Mouse (Mus musculus) bone marrow, adult 2 months (tissue): ENCODE results near the gene Mfsd4b3. TPM values are rescaled to one million over a fixed set of nuclear protein-coding genes. Genes with fewer than 3 reads are reported as not detected.
"Not testable (repeated sequence)": the region's sequence is repeated elsewhere in the genome, so short reads cannot be mapped to it uniquely, and the experiment has no call there.

Experiments
- H3K27ac ChIP-seq: fragments of 200-500 bp; 2 replicates; pipeline ENCODE4 v1.5.1; 2012; ENCODE audit warnings: low read depth, mild to moderate bottlenecking, control low read depth, inconsistent platforms, low read length; ENCODE audit not compliant: control insufficient read depth, poor library complexity, insufficient read depth
- H3K4me1 ChIP-seq: fragments of 200-500 bp; 2 replicates; pipeline ENCODE4 v1.6.1; 2011; ENCODE audit warnings: low read length; ENCODE audit not compliant: control insufficient read depth, insufficient read depth
- H3K4me3 ChIP-seq: fragments of 200-500 bp; replicated peaks from 2 replicates; pipeline ENCODE3; 2011; ENCODE audit warnings: mild to moderate bottlenecking, low read depth, low read length, control low read depth; ENCODE audit not compliant: control insufficient read depth
- CTCF ChIP-seq: fragments of 200-500 bp; IDR thresholded peaks from 2 replicates; pipeline ENCODE4 v1.5.1; 2011; ENCODE audit warnings: low read length, control low read depth; ENCODE audit not compliant: control insufficient read depth, insufficient read depth
- POLR2A ChIP-seq: fragments of 200-500 bp; IDR thresholded peaks from 2 replicates; pipeline ENCODE4 v1.6.1; 2011; ENCODE audit warnings: low read depth, mild to moderate bottlenecking, control low read depth, low read length, borderline replicate concordance; ENCODE audit not compliant: control insufficient read depth
- WGBS: fragments of 180-500 bp; shearing (Covaris S2); methylation state at CpG from one replicate; pipeline ENCODE4 v1.1.7; 2018; 5-methylcytosine and 5-hydroxymethylcytosine counted together
- polyA plus RNA-seq: library from polyadenylated mRNA; stranded (reverse); fragments of >200 nt; gene quantifications from 2 replicates; pipeline ENCODE4 v1.2.4, GENCODE M21; 2011; ENCODE audit warnings: low replicate concordance; ENCODE audit not compliant: missing spikeins, insufficient read depth, insufficient read length

The Mfsd4b3 gene
- not detected in 2 replicates for polyA plus RNA-seq

- WGBS, result under 1% methylated on average over 38 of the region's 38 CpGs
- Histone ChIP-seq H3K4me3 (peak within 1 kb of the TSS; percentile 63), H3K27ac (peak within 1 kb of the TSS; percentile 87), H3K4me1 (no peaks in the 10 kb centered on the region; the same call in 1 of the 2 replicates)
- TF ChIP-seq POLR2A (peak; percentile 60; the same call in 1 of the 2 replicates), CTCF (peak; percentile 73; the same call in 1 of the 2 replicates)
These were observed at the start of gene Mfsd4b3 for GRCm38 (mm10) chr10:39959761-39960440. Gene Mfsd4b3 (minus strand): TSS chr10:39960153.

- H3K27ac ChIP-seq, result no peak overlapping the region
- no peaks in the 10 kb centered on the region for H3K4me1 ChIP-seq
- H3K4me3 ChIP-seq, result no peak overlapping the region
- TF ChIP-seq CTCF (no peak), POLR2A (no peak)
- 75% methylated on average over 11 of the region's 11 CpGs for WGBS
These were observed 49.6 kb upstream of the Mfsd4b3 start for GRCm38 (mm10) chr10:40009591-40009990.

DNA sequence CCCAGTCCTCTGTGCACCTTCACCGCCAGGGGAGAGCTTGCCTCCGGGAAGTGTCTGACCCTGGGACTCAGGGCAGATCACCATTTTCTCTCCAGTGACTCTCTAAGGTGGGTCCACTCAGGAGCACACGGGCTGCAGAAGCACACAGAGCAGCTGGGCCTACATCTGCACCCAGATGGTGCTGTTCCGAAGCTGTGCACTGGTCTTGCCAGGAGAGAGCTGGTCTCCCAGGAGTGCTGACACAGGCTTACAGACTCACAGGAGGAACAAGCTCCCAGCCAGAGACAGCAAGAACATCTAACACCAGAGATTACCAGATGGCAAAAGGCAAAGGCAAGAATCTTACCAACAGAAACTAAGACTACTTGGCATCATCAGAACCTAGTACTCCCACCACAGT lies 48.9 kb upstream of the Mfsd4b3 start:
- H3K27ac ChIP-seq, H3K4me3 ChIP-seq, H3K4me1 ChIP-seq: not testable (repeated sequence)
- 78% methylated on average over 4 of the region's 4 CpGs for WGBS

GRCm38 (mm10) chr10:40007953-40008352 lies 48.0 kb upstream of the Mfsd4b3 start:
- no peak overlapping the region for H3K27ac ChIP-seq
- 79% methylated on average over 4 of the region's 4 CpGs for WGBS
- TF ChIP-seq CTCF (no peak), POLR2A (no peak)
- H3K4me1 ChIP-seq, result no peaks in the 10 kb centered on the region
- H3K4me3 ChIP-seq, result no peak overlapping the region

DNA sequence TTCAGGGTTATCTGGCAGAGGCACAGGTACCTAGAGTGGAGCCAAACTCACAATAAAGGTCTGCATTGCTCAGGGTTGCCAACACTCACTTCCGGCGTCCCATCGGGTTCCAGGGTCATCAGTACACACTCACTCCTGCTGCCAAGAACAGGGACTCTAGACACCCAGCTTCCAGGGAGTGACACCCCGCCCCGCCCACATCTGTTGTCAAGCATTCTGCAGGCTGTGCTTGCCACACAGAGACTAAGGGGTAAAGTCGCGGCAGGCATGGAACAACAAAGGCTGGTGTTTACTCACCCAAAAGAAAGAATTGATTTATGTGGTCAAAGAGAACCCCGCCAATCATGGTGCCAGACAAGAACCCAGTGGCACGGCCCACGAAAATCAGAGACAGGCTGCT lies 47.0 kb upstream of the Mfsd4b3 start:
- Histone ChIP-seq H3K4me3 (no peak overlapping the region), H3K27ac (no peak overlapping the region), H3K4me1 (no peaks in the 10 kb centered on the region)
- WGBS, result 86% methylated on average over 10 of the region's 10 CpGs
- TF ChIP-seq CTCF (no peak), POLR2A (no peak)

DNA sequence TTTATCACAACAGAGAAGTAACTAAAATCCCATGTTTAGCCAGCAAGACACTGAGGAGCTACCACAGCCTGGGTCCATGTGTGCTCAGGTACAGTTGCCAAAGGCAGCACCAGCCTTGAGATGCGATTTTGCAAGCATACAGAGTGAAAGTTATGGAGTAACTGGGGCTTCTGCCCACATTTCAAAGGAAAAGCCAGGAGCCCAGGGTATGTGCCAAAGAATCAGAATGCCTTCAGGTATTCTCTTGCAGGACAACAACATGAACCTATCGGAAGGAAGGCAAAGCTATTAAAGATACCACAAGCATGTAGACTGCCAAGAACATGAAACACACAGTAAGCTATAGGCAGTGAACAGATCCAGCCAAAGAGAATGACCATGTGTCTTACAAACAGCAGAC lies 40.8 kb upstream of the Mfsd4b3 start:
- H3K27ac ChIP-seq, result no peak overlapping the region
- TF ChIP-seq CTCF (no peak), POLR2A (no peak)
- 88% methylated on average over 2 of the region's 2 CpGs for WGBS

GRCm38 (mm10) chr10:39991155-39991554 lies 31.2 kb upstream of the Mfsd4b3 start:
- no peak for TF ChIP-seq POLR2A
- no peak for TF ChIP-seq CTCF
- H3K27ac ChIP-seq, result no peak overlapping the region
- H3K4me1 ChIP-seq, result no peaks in the 10 kb centered on the region; the same call in 1 of the 2 replicates
- no peak overlapping the region for H3K4me3 ChIP-seq
- 70% methylated on average over 4 of the region's 4 CpGs for WGBS

More for the DNA sequence above, 40.8 kb upstream of the Mfsd4b3 start:
- Histone ChIP-seq H3K4me1 (no peaks in the 10 kb centered on the region), H3K4me3 (no peak overlapping the region)

GRCm38 (mm10) chr10:39986466-39986865 lies 26.5 kb upstream of the Mfsd4b3 start, which contains the start of gene Mfsd4b5:
Gene Mfsd4b5 (minus strand): TSS chr10:39986646.
- Histone ChIP-seq H3K4me1 (no peaks in the 10 kb centered on the region; the same call in 1 of the 2 replicates), H3K27ac (no peak within 1 kb of the TSS), H3K4me3 (no peak within 1 kb of the TSS)
- WGBS, result 89% methylated on average over 12 of the region's 12 CpGs
- TF ChIP-seq POLR2A (no peak), CTCF (no peak)
